Mouse (Mus musculus) layer of hippocampus, adult 9-11 months (tissue): Measurements from ENCODE around the gene Nup133.

ENCODE experiments used
- DNase-seq: peaks from one replicate; pipeline ENCODE4 v3.0.0; 2022

The Nup133 gene

GRCm38 (mm10) chr8:123884721-123885565 is 64.1 kb downstream of the Nup133 start:
- DNase-seq = peak; percentile 93

DNA sequence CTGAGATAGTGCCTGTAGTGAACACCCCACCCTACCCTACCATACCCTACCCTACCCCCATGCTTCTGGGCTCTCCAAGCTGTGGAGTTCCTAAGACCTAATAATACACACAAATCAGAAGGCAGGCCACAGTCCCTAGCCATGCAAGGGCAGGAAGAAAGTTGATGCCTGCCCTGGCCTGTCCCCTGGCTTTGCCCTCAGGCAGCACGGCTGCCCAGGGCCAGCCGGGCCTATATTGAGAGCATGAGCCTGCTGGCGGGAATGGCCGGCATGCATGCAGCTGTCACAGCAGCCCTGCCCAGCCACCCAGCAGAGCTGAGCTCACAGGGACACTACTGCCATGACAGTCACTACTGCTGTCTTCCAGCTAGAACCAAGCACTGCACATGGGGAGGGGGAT is 66.0 kb downstream of the Nup133 start:
- no peak for DNase-seq

DNA sequence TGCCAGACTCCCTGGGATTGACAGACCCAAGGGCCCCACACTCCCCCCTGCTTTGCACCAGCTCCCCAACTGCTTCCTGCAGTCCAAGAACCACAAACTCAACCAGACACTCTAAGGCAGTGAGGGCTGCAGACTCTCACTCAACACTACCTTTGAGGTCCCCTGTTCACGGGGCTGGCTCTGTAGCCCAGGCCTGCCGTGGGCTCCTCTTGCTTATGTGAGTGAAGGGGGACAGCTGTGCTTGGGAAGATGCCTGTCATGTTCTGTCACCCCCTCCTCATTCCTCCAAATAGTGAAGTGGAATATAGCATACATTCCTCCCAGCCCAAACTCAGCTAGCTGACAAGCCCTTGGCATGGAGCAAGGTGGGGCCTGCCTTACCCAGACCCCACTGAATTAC is 66.7 kb downstream of the Nup133 start:
- no peak for DNase-seq

DNA sequence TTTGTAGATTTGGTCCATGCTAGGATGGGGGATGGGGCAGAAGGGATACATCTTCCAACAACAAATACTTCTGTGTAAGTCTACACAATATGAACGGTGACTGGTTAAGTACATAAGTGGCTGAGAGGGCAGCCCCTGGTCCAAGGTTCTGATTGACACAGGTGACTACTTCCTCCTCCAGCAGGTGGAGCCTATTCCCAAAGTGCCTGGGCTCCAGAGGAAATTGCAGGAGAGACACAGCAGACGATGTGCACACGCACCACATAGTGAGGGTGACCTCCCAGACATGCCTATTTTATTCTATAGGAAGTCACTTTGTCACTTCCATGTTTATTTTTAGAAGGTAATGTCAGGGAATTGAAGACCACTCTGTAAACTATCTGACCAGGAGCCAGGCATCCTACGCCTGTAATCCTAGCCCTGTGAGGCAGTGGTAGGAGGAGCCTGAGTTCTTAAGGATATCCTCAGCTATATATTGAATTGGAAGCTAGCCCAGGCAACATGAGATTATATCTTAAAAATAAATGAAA is 68.2 kb downstream of the Nup133 start:
- DNase-seq = no peak

- peak; percentile 82 for DNase-seq
Measured at GRCm38 (mm10) chr8:123880271-123880670, 68.8 kb downstream of the Nup133 start.

- DNase-seq = no peak
Measured at GRCm38 (mm10) chr8:123877865-123878264, 71.2 kb downstream of the Nup133 start.

- DNase-seq = no peak
Measured at GRCm38 (mm10) chr8:123874324-123874723, 74.7 kb downstream of the Nup133 start.

DNA sequence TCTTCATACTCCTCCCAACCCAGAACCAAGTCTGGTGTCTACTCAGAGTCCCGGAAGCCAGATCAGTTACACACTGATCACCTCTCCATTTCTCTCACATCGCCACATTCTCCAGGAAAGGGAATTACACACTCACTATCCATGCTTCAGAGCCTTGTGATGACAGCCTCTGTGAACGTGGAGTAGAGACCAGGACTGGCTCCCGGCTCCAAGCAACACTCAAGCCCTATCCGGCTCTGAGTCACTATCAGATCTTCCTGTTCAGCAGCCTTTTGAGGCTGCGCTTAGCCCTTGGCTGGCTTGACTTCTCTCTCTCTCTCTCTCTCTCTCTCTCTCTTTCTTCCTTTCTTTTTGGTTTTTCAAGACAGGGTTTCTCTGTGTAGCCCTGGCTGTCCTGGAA is 75.7 kb downstream of the Nup133 start:
- DNase-seq = no peak

GRCm38 (mm10) chr8:123872048-123872447 is 77.0 kb downstream of the Nup133 start:
- DNase-seq = no peak

GRCm38 (mm10) chr8:123866971-123867370 is 82.1 kb downstream of the Nup133 start:
- DNase-seq = no peak

GRCm38 (mm10) chr8:123865786-123866185 is 83.3 kb downstream of the Nup133 start:
- DNase-seq = no peak

GRCm38 (mm10) chr8:123860386-123860785 is 88.7 kb downstream of the Nup133 start:
- DNase-seq = no peak

DNA sequence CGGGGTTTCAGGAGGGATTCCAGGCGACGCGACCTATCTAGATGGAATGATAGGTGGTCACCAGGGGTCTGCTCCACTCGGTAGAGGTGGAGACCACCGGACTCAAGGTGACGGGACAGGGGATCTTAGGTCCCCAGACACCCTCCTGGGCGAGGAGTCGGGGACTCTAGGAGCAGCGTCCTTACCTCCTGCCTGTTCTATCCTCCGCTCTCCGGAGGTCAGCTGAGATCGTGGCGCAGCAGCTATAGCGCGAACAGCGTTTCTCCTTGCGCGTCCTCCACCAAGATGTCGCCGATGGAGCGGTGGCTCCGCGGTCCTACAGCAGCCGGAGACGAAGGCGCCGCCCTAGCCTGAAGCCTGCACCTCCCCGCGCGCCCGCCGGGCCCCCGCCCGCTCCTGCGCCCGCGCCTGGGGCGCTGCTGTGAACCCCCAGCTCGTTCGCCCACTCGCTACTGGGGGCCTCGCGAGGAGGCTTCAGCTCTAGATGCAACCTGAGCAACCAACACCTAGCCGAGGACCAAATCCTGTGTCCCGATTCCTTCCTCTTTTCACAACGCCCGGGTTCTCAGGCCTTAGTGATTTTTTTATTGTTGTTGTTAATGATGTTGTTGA is 89.3 kb downstream of the Nup133 start, which contains the start of gene Ccsap:
Ccsap (minus strand) TSS at position 562 of the 612 bp plus-strand sequence.
- peak; percentile 73 for DNase-seq

- peak; percentile 93 for DNase-seq
Measured at GRCm38 (mm10) chr8:123858941-123859647, 90.0 kb downstream of the Nup133 start.

DNA sequence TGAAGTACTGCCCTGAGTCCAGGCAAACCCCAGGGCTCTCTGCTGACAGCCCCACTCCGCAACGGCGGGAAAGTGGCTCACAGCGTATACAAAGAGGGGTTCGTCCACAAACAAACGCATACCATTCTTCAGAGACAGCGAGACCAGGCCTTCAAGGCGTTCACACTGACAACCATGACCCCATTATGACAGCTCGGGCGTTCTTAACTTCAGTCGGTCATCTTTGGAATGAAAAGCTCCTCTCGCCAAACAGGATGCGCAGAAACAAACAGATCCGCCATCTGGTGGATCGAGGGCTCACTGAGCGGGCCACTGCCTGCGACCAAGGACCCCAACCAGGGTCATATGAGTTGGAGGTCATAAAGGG is 90.5 kb downstream of the Nup133 start:
- no peak for DNase-seq

- DNase-seq = no peak
Measured at GRCm38 (mm10) chr8:123857361-123857760, 91.7 kb downstream of the Nup133 start.

GRCm38 (mm10) chr8:123854733-123855475 is 94.2 kb downstream of the Nup133 start:
- DNase-seq = no peak

- DNase-seq = no peak
Measured at GRCm38 (mm10) chr8:123854252-123854651, 94.8 kb downstream of the Nup133 start.

DNA sequence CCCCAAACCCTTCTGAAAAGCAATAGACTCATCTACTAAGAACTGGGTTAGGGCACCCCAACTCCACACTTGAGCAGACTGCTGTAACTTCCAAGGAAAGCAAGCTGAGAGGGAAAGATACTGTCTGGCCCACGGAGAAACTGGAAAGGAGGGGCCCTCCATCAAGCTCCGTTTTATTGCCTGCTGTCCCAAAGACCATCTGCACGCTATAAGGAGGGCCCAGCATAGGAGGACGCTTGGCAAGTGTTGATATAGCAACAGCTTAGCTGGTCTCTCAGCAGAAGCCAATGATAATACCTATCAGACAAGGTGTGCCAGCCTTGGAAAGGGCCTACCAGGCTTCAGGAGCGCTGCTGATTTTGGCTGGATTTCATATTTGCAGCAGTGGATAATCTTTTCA is 97.5 kb downstream of the Nup133 start:
- DNase-seq = no peak

- DNase-seq = no peak
Measured at GRCm38 (mm10) chr8:123849352-123849751, 99.7 kb downstream of the Nup133 start.

DNA sequence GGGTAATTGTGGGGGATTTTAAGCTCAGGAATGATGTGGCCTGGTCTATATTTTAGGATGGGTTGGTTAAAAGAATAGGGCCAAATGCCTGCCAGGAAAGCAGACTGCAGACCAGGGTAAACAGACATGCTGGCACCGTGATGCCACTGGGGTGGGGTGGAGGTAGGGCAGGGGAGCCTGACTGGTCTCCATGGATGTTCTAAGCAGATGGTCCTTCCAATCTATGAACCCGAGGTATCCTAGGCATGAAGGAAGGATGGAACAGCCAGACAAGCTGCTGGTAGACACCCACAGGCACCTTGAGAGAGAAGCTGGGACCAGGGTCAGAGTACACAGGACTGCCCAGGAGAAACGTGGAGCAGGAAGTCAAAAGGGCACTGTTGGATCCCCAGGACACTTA is 101.5 kb downstream of the Nup133 start:
- DNase-seq = no peak
